Mouse (Mus musculus): ENCODE measurements around the gene Hdx. TPM values are rescaled to one million over a fixed set of nuclear protein-coding genes. Genes with fewer than 3 reads are reported as not detected.
A peak's percentile ranks its signal among the peaks of the same experiment; 100 is the strongest.

The Hdx gene
- polyA plus RNA-seq (2016; fragmentation: Nextera tagmentation; extraction: Ambion mirVana): 1.7 and 1.8 TPM in 2 replicates

DNA sequence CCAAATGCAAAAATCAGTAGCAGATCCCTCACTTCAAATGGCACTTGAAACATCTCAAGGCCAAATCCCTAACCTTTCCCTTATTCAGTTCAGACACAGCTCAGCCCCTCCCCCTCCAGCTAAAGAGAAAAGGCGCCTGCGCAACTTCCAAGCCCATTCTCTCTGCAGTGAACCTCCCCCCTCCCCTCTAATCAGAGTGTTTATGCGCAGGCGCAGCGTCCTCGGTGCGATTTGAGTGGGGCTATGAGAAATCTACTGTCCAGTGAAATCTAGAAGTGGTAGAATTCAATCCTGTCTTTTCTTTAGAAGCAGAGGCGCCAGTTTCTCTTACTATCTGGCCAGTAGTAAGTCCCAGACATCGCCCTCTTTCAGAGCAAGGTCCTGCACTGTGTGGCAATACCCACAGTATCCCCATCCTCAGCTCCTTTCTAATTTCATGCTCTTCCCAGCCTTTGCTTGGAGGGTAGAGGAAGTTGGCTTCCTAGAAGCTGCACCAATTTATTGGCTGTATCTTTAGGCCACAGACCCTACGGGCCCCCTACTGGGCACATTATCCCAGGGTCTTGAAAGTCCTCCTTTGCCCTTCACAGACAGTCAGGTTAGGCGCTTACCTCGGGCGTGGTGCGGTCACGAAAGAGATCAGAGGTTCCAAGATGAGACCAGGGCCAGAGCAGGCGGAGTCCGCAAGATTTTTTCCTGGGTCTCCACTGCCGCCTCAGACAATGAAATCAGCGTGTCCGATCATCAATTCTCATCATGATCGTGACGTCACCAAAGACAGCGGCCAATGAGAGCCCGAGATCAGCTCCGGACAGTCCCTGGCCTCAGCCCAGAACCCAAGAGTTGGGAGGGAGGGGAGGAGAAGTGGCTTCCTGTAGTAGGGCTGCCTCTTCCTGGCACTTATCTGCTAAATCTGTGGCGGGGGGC is at the start of gene Hdx:
Gene Hdx (minus strand): TSS at position 724 of the 927 bp plus-strand sequence.
- H3K36me3 ChIP-seq (replicated peaks): no peaks in the 10 kb centered on the region
- no peaks in the 10 kb centered on the region; the same call in 1 of the 2 replicates for H3K27me3 ChIP-seq (ENCODE audit: poor library complexity, severe bottlenecking)
- peak within 1 kb of the TSS; percentile 59 for H3K4me3 ChIP-seq
- DNase-seq (ENCODE audit: extremely low spot score, low spot score): peak; percentile 66
- H3K4me1 ChIP-seq: no peaks in the 10 kb centered on the region
- H3K27ac ChIP-seq: peak within 1 kb of the TSS; percentile 87
- WGBS: 15% methylated on average over 26 of the region's 26 CpGs
- H3K9me3 ChIP-seq: no peaks in the 10 kb centered on the region

- H3K27me3 ChIP-seq (ENCODE audit: poor library complexity, severe bottlenecking): no peaks in the 10 kb centered on the region
- WGBS: 69% methylated on average over 3 of the region's 3 CpGs
- DNase-seq (ENCODE audit: extremely low spot score, low spot score): no peak
- no peaks in the 10 kb centered on the region for H3K4me1 ChIP-seq
- no peaks in the 10 kb centered on the region for H3K9me3 ChIP-seq
- no peaks in the 10 kb centered on the region for H3K36me3 ChIP-seq (replicated peaks)
- no peak overlapping the region for H3K27ac ChIP-seq
- H3K4me3 ChIP-seq: no peak overlapping the region
Measured at GRCm38 (mm10) chrX:111685665-111686064, 11.2 kb downstream of the Hdx start.

DNA sequence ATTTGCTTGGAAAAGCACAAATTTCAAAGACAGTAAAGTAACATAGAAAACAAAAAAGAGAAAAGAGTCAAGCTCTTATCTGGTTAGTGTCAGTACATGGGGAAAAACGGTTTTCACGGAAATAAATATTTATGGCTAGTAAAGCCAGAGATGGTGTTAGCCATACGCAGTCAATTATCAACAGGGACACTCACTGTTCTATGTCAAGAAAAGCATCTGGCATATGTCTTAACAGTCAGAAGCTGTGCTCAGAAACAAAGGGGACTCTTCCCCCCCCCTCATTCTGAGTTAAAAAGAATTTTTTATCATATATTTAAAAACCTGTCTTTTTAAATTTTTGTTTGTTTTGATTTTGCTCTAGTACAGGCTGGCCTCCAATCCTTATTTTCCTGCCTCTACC is 25.2 kb downstream of the Hdx start:
- H3K4me1 ChIP-seq: no peaks in the 10 kb centered on the region
- no peaks in the 10 kb centered on the region for H3K9me3 ChIP-seq
- no peaks in the 10 kb centered on the region for H3K36me3 ChIP-seq (replicated peaks)
- no peak overlapping the region for H3K27ac ChIP-seq
- no peak for DNase-seq (ENCODE audit: extremely low spot score, low spot score)
- 91% methylated on average over 3 of the region's 3 CpGs for WGBS
- H3K27me3 ChIP-seq (ENCODE audit: poor library complexity, severe bottlenecking): no peaks in the 10 kb centered on the region
- H3K4me3 ChIP-seq: no peak overlapping the region

DNA sequence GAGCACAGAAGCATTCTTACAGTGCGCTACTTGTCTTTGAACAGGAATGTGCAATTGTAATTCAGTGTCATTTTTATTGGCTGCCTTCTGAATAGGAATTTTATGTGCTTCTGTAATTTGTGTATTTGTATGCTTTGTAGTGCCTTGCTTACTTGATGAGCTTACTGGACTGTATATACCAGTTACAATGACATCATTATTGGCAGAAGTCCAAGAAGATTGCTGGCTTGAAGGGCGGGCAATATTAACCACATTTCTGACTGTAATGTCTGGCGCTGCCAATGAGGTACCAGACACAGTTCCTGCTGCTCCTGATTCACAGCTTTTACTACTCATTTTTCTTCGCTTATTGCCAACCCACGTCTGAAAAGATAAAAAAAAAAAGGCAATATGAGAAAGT is 36.5 kb downstream of the Hdx start:
- Histone ChIP-seq H3K4me1 (no peaks in the 10 kb centered on the region), H3K9me3 (no peaks in the 10 kb centered on the region), H3K36me3 (replicated peaks) (no peaks in the 10 kb centered on the region), H3K27ac (no peak overlapping the region), H3K4me3 (no peak overlapping the region), H3K27me3 (ENCODE audit: poor library complexity, severe bottlenecking) (no peaks in the 10 kb centered on the region)
- 85% methylated on average over 5 of the region's 5 CpGs for WGBS
- no peak for DNase-seq (ENCODE audit: extremely low spot score, low spot score)

DNA sequence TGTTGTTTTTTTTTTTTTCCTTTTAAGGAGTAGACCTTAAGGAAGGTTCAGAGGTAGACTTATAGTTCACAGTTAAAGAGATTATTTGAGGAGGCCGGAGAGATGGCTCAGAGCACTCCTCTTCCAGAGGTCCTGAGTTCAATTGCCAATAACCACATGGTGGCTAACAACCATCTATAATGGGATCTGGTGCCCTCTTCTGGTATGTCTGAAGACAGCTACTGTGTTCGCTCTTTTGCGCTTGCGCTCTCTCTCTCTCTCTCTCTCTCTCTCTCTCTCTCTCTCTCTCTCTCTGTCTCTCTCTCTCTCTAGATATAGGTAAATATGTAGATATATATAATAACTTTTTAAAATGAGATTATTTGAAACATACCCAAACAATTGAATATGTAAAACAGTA is 38.2 kb downstream of the Hdx start:
- no peaks in the 10 kb centered on the region for H3K4me1 ChIP-seq
- DNase-seq (ENCODE audit: extremely low spot score, low spot score): no peak
- no peak overlapping the region for H3K4me3 ChIP-seq
- no peaks in the 10 kb centered on the region for H3K27me3 ChIP-seq (ENCODE audit: poor library complexity, severe bottlenecking)
- 95% methylated on average over 4 of the region's 4 CpGs for WGBS
- H3K9me3 ChIP-seq: no peaks in the 10 kb centered on the region
- no peaks in the 10 kb centered on the region for H3K36me3 ChIP-seq (replicated peaks)
- H3K27ac ChIP-seq: no peak overlapping the region

DNA sequence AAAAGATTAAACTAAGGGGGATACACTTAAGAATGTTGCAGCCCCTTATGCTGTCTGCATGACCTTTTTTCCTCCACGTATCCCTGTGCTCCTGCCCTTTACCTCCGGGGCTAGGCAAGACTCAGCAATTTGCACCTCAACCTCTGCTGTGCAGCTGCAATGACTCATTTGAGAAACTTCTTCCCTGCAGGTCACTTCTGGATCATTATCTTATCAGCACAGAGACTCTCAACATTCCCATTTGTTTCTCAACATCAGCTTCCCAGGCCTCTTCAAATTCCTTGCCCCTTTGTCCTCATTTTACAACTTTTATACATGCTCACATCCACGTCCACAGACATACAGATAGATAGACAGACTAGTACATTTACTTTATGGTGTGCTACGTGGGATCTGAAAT is 51.9 kb downstream of the Hdx start:
- no peaks in the 10 kb centered on the region for H3K27me3 ChIP-seq (ENCODE audit: poor library complexity, severe bottlenecking)
- no peaks in the 10 kb centered on the region for H3K36me3 ChIP-seq (replicated peaks)
- no peak overlapping the region for H3K4me3 ChIP-seq
- no peak overlapping the region for H3K27ac ChIP-seq
- no peaks in the 10 kb centered on the region for H3K9me3 ChIP-seq
- H3K4me1 ChIP-seq: no peaks in the 10 kb centered on the region
- 87% methylated on average over 4 of the region's 4 CpGs for WGBS
- no peak for DNase-seq (ENCODE audit: extremely low spot score, low spot score)

- WGBS: 89% methylated on average over 5 of the region's 5 CpGs
- Histone ChIP-seq H3K4me1 (no peaks in the 10 kb centered on the region), H3K27ac (no peak overlapping the region), H3K9me3 (no peaks in the 10 kb centered on the region), H3K36me3 (replicated peaks) (no peaks in the 10 kb centered on the region), H3K4me3 (no peak overlapping the region), H3K27me3 (ENCODE audit: poor library complexity, severe bottlenecking) (no peaks in the 10 kb centered on the region)
- no peak for DNase-seq (ENCODE audit: extremely low spot score, low spot score)
Measured at GRCm38 (mm10) chrX:111640616-111641015, 56.3 kb downstream of the Hdx start.

GRCm38 (mm10) chrX:111597631-111598161 is 99.2 kb downstream of the Hdx start:
- H3K36me3 ChIP-seq (replicated peaks): no peaks in the 10 kb centered on the region
- H3K9me3 ChIP-seq: no peaks in the 10 kb centered on the region
- 39% methylated on average over 2 of the region's 2 CpGs for WGBS
- no peak overlapping the region for H3K27ac ChIP-seq
- DNase-seq (ENCODE audit: extremely low spot score, low spot score): no peak
- peaks cover 46% of the 10 kb centered on the region for H3K27me3 ChIP-seq (ENCODE audit: poor library complexity, severe bottlenecking)
- H3K4me1 ChIP-seq: no peaks in the 10 kb centered on the region
- H3K4me3 ChIP-seq: no peak overlapping the region

DNA sequence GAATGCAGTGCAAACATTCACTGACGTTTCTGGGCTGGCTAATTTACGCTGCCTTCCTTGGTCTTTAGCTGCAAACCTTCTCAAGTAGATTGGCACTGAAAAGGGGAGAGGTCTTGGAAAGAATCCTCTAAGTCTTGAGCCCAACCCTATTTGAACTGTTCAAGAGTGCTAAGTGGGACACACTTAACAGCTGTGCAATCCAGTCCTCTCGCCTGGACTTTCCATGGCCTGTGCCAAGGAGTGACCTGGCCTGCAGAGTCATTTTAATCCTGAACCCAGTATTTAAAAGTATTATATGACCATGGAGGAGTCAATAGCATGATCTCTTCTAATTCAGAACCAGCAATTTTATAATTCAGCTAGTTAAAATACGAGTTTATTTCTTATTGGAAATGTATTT is 109.3 kb downstream of the Hdx start:
- Histone ChIP-seq H3K9me3 (no peaks in the 10 kb centered on the region), H3K4me1 (no peaks in the 10 kb centered on the region), H3K36me3 (replicated peaks) (no peaks in the 10 kb centered on the region), H3K4me3 (no peak overlapping the region), H3K27me3 (ENCODE audit: poor library complexity, severe bottlenecking) (no peaks in the 10 kb centered on the region), H3K27ac (no peak overlapping the region)
- WGBS: 81% methylated on average over 4 of the region's 4 CpGs
- no peak for DNase-seq (ENCODE audit: extremely low spot score, low spot score)

- Histone ChIP-seq H3K36me3 (replicated peaks) (no peaks in the 10 kb centered on the region), H3K27me3 (ENCODE audit: poor library complexity, severe bottlenecking) (0 out of 2 replicates have a peak, but pooled peaks cover 4% of the 10 kb centered on the region), H3K9me3 (no peaks in the 10 kb centered on the region), H3K4me3 (no peak overlapping the region), H3K4me1 (no peaks in the 10 kb centered on the region), H3K27ac (no peak overlapping the region)
- 95% methylated on average over 2 of the region's 2 CpGs for WGBS
- no peak for DNase-seq (ENCODE audit: extremely low spot score, low spot score)
Measured at GRCm38 (mm10) chrX:111577044-111577443, 119.8 kb downstream of the Hdx start.

DNA sequence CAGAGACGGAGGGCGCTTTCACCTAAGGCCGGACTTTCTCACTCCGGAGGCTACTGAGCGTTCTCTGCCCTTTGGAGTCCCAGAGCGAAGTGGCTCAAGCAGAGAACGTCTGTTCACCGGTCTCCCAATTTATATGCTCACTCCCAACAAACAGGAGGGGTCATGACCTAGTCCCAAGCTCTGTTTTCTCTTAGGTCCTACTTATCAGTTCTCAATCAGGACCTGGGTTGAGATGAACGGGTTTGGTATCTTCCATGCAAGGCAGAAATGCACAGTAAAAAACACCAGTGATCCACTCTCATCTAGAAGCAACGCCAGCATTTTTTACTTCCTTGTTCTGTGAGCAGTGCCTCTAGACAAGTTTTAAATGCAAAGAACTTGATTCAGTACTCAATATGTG is 159.0 kb downstream of the Hdx start, which contains the start of gene Rps6ka6:
Gene Rps6ka6 (minus strand): TSS at position 101 of the 400 bp plus-strand sequence.
- WGBS: 76% methylated on average over 10 of the region's 10 CpGs
- H3K4me1 ChIP-seq: no peaks in the 10 kb centered on the region
- no peaks in the 10 kb centered on the region for H3K9me3 ChIP-seq
- no peaks in the 10 kb centered on the region for H3K27me3 ChIP-seq (ENCODE audit: poor library complexity, severe bottlenecking)
- H3K36me3 ChIP-seq (replicated peaks): no peaks in the 10 kb centered on the region
- no peak for DNase-seq (ENCODE audit: extremely low spot score, low spot score)
- H3K4me3 ChIP-seq: no peak within 1 kb of the TSS
- H3K27ac ChIP-seq: no peak within 1 kb of the TSS

All from forebrain, embryonic 10.5 days (tissue).